Mouse (Mus musculus) macrophage (primary cell): Measurements from ENCODE around the gene Ccdc8. TPM values are rescaled to one million over a fixed set of nuclear protein-coding genes. Genes with fewer than 3 reads are reported as not detected.
"Not testable (repeated sequence)": the region's sequence is repeated elsewhere in the genome, so short reads cannot be mapped to it uniquely, and the experiment has no call there.

ENCODE experiments used
- H3K27ac ChIP-seq: fragments of 350-480 bp; formaldehyde crosslinking; 2 replicates; pipeline ENCODE4 v1.9.0; 2021
- H3K36me3 ChIP-seq: fragments of 350-480 bp; formaldehyde crosslinking; 2 replicates; pipeline ENCODE4 v1.9.0; 2021; ENCODE audit errors: inconsistent target
- H3K4me3 ChIP-seq: fragments of 350-480 bp; formaldehyde crosslinking; 2 replicates; pipeline ENCODE4 v1.9.0; 2021; ENCODE audit errors: inconsistent target
- H3K79me2 ChIP-seq: fragments of 350-480 bp; formaldehyde crosslinking; 2 replicates; pipeline ENCODE4 v1.9.0; 2021; ENCODE audit errors: inconsistent target
- WGBS: methylation state at CpG from one replicate; pipeline ENCODE4 v1.1.7; 2026; ENCODE audit warnings: inconsistent platforms; ENCODE audit not compliant: missing documents; 5-methylcytosine and 5-hydroxymethylcytosine counted together
- polyA plus RNA-seq: library from polyadenylated mRNA; stranded (reverse); fragments of 250-400 nt; gene quantifications from 3 replicates; pipeline ENCODE4 v1.2.4, GENCODE M21; 2018; ENCODE audit warnings: inconsistent platforms
- total RNA-seq, 78 experiments: library from RNA; depleted of rRNA; stranded (reverse); fragments of 250-400 nt; gene quantifications; 1 replicate in 9 of 78; 2 replicates in 24 of 78; 3 replicates in 43 of 78; 4 replicates in 2 of 78; pipeline ENCODE4 v1.2.4; 2018; ENCODE audit warnings: inconsistent platforms in 56 of 78

Gene Ccdc8
- 1 to 10 TPM in 1 of 26 experiments, under 1 TPM in 3, not detected in 22; 0.15 to 2.2 (median 0.19) TPM for total RNA-seq (2018; cell fraction: chromatin; rRNA removed)
- under 1 TPM in 5 of 26 experiments, not detected in 21; under 0.01 to 0.06 (median 0.04) TPM for total RNA-seq (2018; cell fraction: cytosol; rRNA removed)
- under 1 TPM in 5 of 26 experiments, not detected in 21; 0.10 to 0.34 (median 0.13) TPM for total RNA-seq (2018; cell fraction: nucleus; rRNA removed)
- 0.03 TPM in 1 of 3 replicates, not detected in the others for polyA plus RNA-seq

- H3K36me3 ChIP-seq, result no peaks in the 10 kb centered on the region
- no peak within 1 kb of the TSS for H3K27ac ChIP-seq
- H3K4me3 ChIP-seq, result no peak within 1 kb of the TSS
- WGBS, result 95% methylated on average over 5 of the region's 5 CpGs
- no peaks in the 10 kb centered on the region for H3K79me2 ChIP-seq
Observed at GRCm38 (mm10) chr7:16992451-16992807, at the start of gene Ccdc8. Ccdc8 (plus strand) TSS chr7:16992708.

- Histone ChIP-seq H3K36me3 (no peaks in the 10 kb centered on the region), H3K27ac (no peak overlapping the region), H3K79me2 (no peaks in the 10 kb centered on the region), H3K4me3 (no peak overlapping the region)
- WGBS, result 68% methylated on average over 4 of the region's 4 CpGs
Observed at GRCm38 (mm10) chr7:16942861-16943260, 49.6 kb upstream of the Ccdc8 start.

GRCm38 (mm10) chr7:16944061-16944807 is 48.3 kb upstream of the Ccdc8 start, which contains the start of gene Pnmal2:
Pnmal2 (plus strand) TSS chr7:16944682.
- Histone ChIP-seq H3K4me3 (no peak within 1 kb of the TSS), H3K79me2 (no peaks in the 10 kb centered on the region), H3K36me3 (no peaks in the 10 kb centered on the region), H3K27ac (no peak within 1 kb of the TSS)
- 27% methylated on average over 36 of the region's 36 CpGs for WGBS

GRCm38 (mm10) chr7:16944808-16945315 is 47.6 kb upstream of the Ccdc8 start:
- H3K36me3 ChIP-seq, result no peaks in the 10 kb centered on the region

GRCm38 (mm10) chr7:16945419-16945818 is 47.1 kb upstream of the Ccdc8 start:
- WGBS, result 19% methylated on average over 17 of the region's 17 CpGs
- H3K36me3 ChIP-seq, result no peaks in the 10 kb centered on the region
- no peak overlapping the region for H3K27ac ChIP-seq
- no peaks in the 10 kb centered on the region for H3K79me2 ChIP-seq
- no peak overlapping the region for H3K4me3 ChIP-seq

More at GRCm38 (mm10) chr7:16944808-16945315, 47.6 kb upstream of the Ccdc8 start:
- WGBS, result 9% methylated on average over 14 of the region's 22 CpGs
- Histone ChIP-seq H3K79me2 (no peaks in the 10 kb centered on the region), H3K27ac (no peak overlapping the region), H3K4me3 (no peak overlapping the region)

- no peak overlapping the region for H3K27ac ChIP-seq
- no peak overlapping the region for H3K4me3 ChIP-seq
- H3K36me3 ChIP-seq, result no peaks in the 10 kb centered on the region
- no peaks in the 10 kb centered on the region for H3K79me2 ChIP-seq
- 5% methylated on average over 53 of the region's 53 CpGs for WGBS
Observed at GRCm38 (mm10) chr7:16946441-16947348, 45.8 kb upstream of the Ccdc8 start.

- Histone ChIP-seq H3K36me3 (no peaks in the 10 kb centered on the region), H3K27ac (no peak overlapping the region), H3K4me3 (no peak overlapping the region), H3K79me2 (no peaks in the 10 kb centered on the region)
- WGBS, result 14% methylated on average over 21 of the region's 22 CpGs
Observed at GRCm38 (mm10) chr7:16947349-16947895, 45.1 kb upstream of the Ccdc8 start.

GRCm38 (mm10) chr7:16947959-16948361 is 44.5 kb upstream of the Ccdc8 start:
- no peak overlapping the region for H3K4me3 ChIP-seq
- WGBS, result 4% methylated on average over 4 of the region's 4 CpGs
- no peak overlapping the region for H3K27ac ChIP-seq
- no peaks in the 10 kb centered on the region for H3K79me2 ChIP-seq
- no peaks in the 10 kb centered on the region for H3K36me3 ChIP-seq

- WGBS, result 83% methylated on average over 8 of the region's 8 CpGs
- no peaks in the 10 kb centered on the region for H3K36me3 ChIP-seq
- H3K27ac ChIP-seq, result no peak overlapping the region
Observed at GRCm38 (mm10) chr7:16948923-16949458, 43.5 kb upstream of the Ccdc8 start.

GRCm38 (mm10) chr7:16949908-16950841 is 42.3 kb upstream of the Ccdc8 start:
- H3K27ac ChIP-seq, result no peak overlapping the region
- no peak overlapping the region for H3K4me3 ChIP-seq
- no peaks in the 10 kb centered on the region for H3K79me2 ChIP-seq
- H3K36me3 ChIP-seq, result no peaks in the 10 kb centered on the region
- 10% methylated on average over 29 of the region's 29 CpGs for WGBS

More at GRCm38 (mm10) chr7:16948923-16949458, 43.5 kb upstream of the Ccdc8 start:
- Histone ChIP-seq H3K4me3 (no peak overlapping the region), H3K79me2 (no peaks in the 10 kb centered on the region)

GRCm38 (mm10) chr7:16950861-16951635 is 41.5 kb upstream of the Ccdc8 start:
- WGBS, result 26% methylated on average over 15 of the region's 18 CpGs
- Histone ChIP-seq H3K27ac (no peak overlapping the region), H3K36me3 (no peaks in the 10 kb centered on the region), H3K4me3 (no peak overlapping the region), H3K79me2 (no peaks in the 10 kb centered on the region)

- H3K4me3 ChIP-seq, H3K36me3 ChIP-seq, H3K27ac ChIP-seq, H3K79me2 ChIP-seq: not testable (repeated sequence)
- 90% methylated on average over 2 of the region's 2 CpGs for WGBS
Observed at GRCm38 (mm10) chr7:16953776-16954175, 38.7 kb upstream of the Ccdc8 start.
